Mouse (Mus musculus) urinary bladder, adult 18-20 months (tissue): ENCODE measurements at regions not wholly inside any gene's neighbourhood (a gene's known extent, or its start where the extent isn't known, plus 50 kb on each side); places are given as distances from the start of the nearest gene placed in this dataset.

Experiments used
- DNase-seq, 2 experiments: peaks; one replicate each; pipeline ENCODE4 v3.0.0; 2022; ENCODE audit warnings: low spot score in 2 of 2, mixed read lengths in 2 of 2

DNA sequence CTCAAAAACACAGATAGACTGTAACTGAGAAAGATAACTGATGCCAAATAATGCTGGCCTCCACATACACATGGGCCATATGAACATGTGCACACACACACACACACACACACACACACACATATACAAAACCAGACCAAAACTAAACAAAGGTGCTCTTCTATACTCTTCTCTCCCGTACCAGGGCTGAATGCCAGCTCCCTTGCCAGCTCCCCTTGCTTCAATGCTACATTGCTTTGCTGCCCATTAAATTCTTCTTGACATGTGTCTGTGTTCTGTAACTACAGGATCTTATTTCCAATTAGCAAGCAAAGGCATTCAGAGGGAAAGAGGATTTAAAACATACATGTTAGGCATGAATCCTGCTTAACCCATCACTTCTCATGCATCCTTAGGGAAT, 74.3 kb upstream of the Chrm2 start:
- no peak for DNase-seq
